Mouse (Mus musculus) erythroid progenitor cell, adult 5-6 weeks (primary cell): ENCODE data around the gene Tpra1. TPM values are rescaled to one million over a fixed set of nuclear protein-coding genes. Genes with fewer than 3 reads are reported as not detected.

Experiments used
- ATAC-seq: replicated peaks from 2 replicates; pipeline ENCODE4 v1.8.0; 2016; ENCODE audit warnings: moderate number of reproducible peaks, mild to moderate bottlenecking, moderate TSS enrichment, inconsistent platforms; ENCODE audit not compliant: poor library complexity, low FRiP score, severe bottlenecking
- total RNA-seq, 2 experiments: library from RNA; stranded (forward) in 1 of 2; stranded (reverse) in 1 of 2; fragments of 150-400 nt in 1 of 2; fragments of 186-747, 209-891 nt in 1 of 2; gene quantifications; 2 replicates each; pipeline versions ENCODE4 v1.2.3 to v1.2.4; 2015 to 2017; ENCODE audit warnings: low replicate concordance in 2 of 2

Tpra1 gene
- total RNA-seq, 2 experiments from 2014 or later: 70.8 to 104 TPM

- ATAC-seq: no peak
Measured at GRCm38 (mm10) chr6:88886417-88886967, 15.6 kb upstream of the Tpra1 start.

- ATAC-seq: no peak
Measured at GRCm38 (mm10) chr6:88889410-88890042, 12.5 kb upstream of the Tpra1 start.

GRCm38 (mm10) chr6:88890832-88891231 is 11.2 kb upstream of the Tpra1 start:
- no peak for ATAC-seq

GRCm38 (mm10) chr6:88893559-88893958 is 8.5 kb upstream of the Tpra1 start:
- no peak for ATAC-seq

GRCm38 (mm10) chr6:88895943-88896342 is 6.1 kb upstream of the Tpra1 start:
- no peak for ATAC-seq

GRCm38 (mm10) chr6:88897246-88897645 is 4.8 kb upstream of the Tpra1 start:
- no peak for ATAC-seq

- ATAC-seq: peak; percentile 79
Measured at GRCm38 (mm10) chr6:88898534-88899048, 3.5 kb upstream of the Tpra1 start, which contains the start of gene Mcm2. Gene Mcm2, minus strand, starts transcription at chr6:88898780.

- ATAC-seq: no peak
Measured at GRCm38 (mm10) chr6:88899086-88899485, 3.0 kb upstream of the Tpra1 start.

- ATAC-seq: no peak
Measured at GRCm38 (mm10) chr6:88899628-88900027, 2.4 kb upstream of the Tpra1 start.

GRCm38 (mm10) chr6:88901471-88901870 is 580 bp upstream of the Tpra1 start:
- no peak for ATAC-seq

GRCm38 (mm10) chr6:88903708-88904107 is 1.7 kb downstream of the Tpra1 start:
- ATAC-seq: no peak

- ATAC-seq: no peak
Measured at GRCm38 (mm10) chr6:88904456-88904974, 2.5 kb downstream of the Tpra1 start.

GRCm38 (mm10) chr6:88905042-88905441 is 3.0 kb downstream of the Tpra1 start:
- ATAC-seq: no peak

GRCm38 (mm10) chr6:88906369-88907108 is 4.5 kb downstream of the Tpra1 start:
- ATAC-seq: peak; percentile 66

- no peak for ATAC-seq
Measured at GRCm38 (mm10) chr6:88909151-88909550, 7.1 kb downstream of the Tpra1 start.

GRCm38 (mm10) chr6:88913022-88913421 is 11.0 kb downstream of the Tpra1 start:
- ATAC-seq: no peak

- ATAC-seq: no peak
Measured at GRCm38 (mm10) chr6:88913440-88913839, 11.4 kb downstream of the Tpra1 start.

- no peak for ATAC-seq
Measured at GRCm38 (mm10) chr6:88914799-88915198, 12.7 kb downstream of the Tpra1 start.

- peak; percentile 86 for ATAC-seq
Measured at GRCm38 (mm10) chr6:88915510-88915909, 13.5 kb downstream of the Tpra1 start.

- ATAC-seq: peak; percentile 68
Measured at GRCm38 (mm10) chr6:88916153-88916552, 14.1 kb downstream of the Tpra1 start.

- no peak for ATAC-seq
Measured at GRCm38 (mm10) chr6:88918802-88919201, 16.8 kb downstream of the Tpra1 start.
